Mouse (Mus musculus) heart, embryonic 16.5 days (tissue): ENCODE data around the gene Nxph3. TPM values are rescaled to one million over a fixed set of nuclear protein-coding genes. Genes with fewer than 3 reads are reported as not detected.

Experiments
- ATAC-seq: fragments of 200-750 bp; cut with Nextera tagmentation; replicated peaks from 2 replicates; pipeline ENCODE4 v1.8.0; 2017; ENCODE audit warnings: moderate number of reproducible peaks; ENCODE audit not compliant: insufficient read depth, low FRiP score; ENCODE audit errors: extremely low read depth
- H3K27ac ChIP-seq: fragments of 300-500 bp; sonication (generic); 2 replicates; pipeline ENCODE4 v1.5.1; 2014; ENCODE audit warnings: mild to moderate bottlenecking, low read length, control low read depth, moderate library complexity
- H3K27me3 ChIP-seq: fragments of 300-500 bp; sonication (generic); 2 replicates; pipeline ENCODE4 v1.6.1; 2014; ENCODE audit warnings: low read length, mixed read lengths; ENCODE audit not compliant: control insufficient read depth, insufficient read depth
- H3K36me3 ChIP-seq: fragments of 300-500 bp; sonication (generic); 2 replicates; pipeline ENCODE4 v1.6.1; 2014; ENCODE audit not compliant: control insufficient read depth, insufficient read depth
- H3K4me1 ChIP-seq: fragments of 300-500 bp; sonication (generic); 2 replicates; pipeline ENCODE4 v1.6.1; 2014; ENCODE audit warnings: low read length, mixed read lengths; ENCODE audit not compliant: control insufficient read depth, insufficient read depth
- H3K4me2 ChIP-seq: fragments of 300-500 bp; sonication (generic); 2 replicates; pipeline ENCODE4 v1.6.1; 2014; ENCODE audit warnings: low read depth, mild to moderate bottlenecking, control low read depth, low read length
- H3K4me3 ChIP-seq: fragments of 300-500 bp; sonication (generic); 2 replicates; pipeline ENCODE4 v1.5.1; 2014; ENCODE audit warnings: mild to moderate bottlenecking, control low read depth, low read length
- H3K9ac ChIP-seq: fragments of 300-500 bp; sonication (generic); 2 replicates; pipeline ENCODE4 v1.6.1; 2014; ENCODE audit warnings: low read length, control low read depth
- H3K9me3 ChIP-seq: fragments of 300-500 bp; sonication (generic); replicated peaks from 2 replicates; pipeline ENCODE4 v1.6.1; 2016; ENCODE audit warnings: low read length; ENCODE audit not compliant: control insufficient read depth
- WGBS: fragments of 180-500 bp; shearing (Covaris S2); extraction: QIAGEN DNeasy Blood & Tissue Kit; methylation state at CpG from one replicate; pipeline ENCODE4 v1.1.7; 2014; 5-methylcytosine and 5-hydroxymethylcytosine counted together
- polyA plus RNA-seq: library from polyadenylated mRNA; unstranded; fragments of >200 nt; fragmentation: Nextera tagmentation; extraction: Ambion mirVana; gene quantifications from 2 replicates; pipeline ENCODE4 v1.2.1, GENCODE M21; 2015

The Nxph3 gene
- polyA plus RNA-seq, 1 experiment from 2014 or later = 0.07 TPM

GRCm38 (mm10) chr11:95546021-95546782 is 31.8 kb upstream of the Nxph3 start:
- no peak overlapping the region for H3K4me2 ChIP-seq
- H3K27me3 ChIP-seq = peaks cover 2% of the 10 kb centered on the region; the same call in 1 of the 2 replicates
- peaks cover 9% of the 10 kb centered on the region for H3K4me1 ChIP-seq
- no peak overlapping the region for H3K27ac ChIP-seq
- no peaks in the 10 kb centered on the region for H3K36me3 ChIP-seq
- no peaks in the 10 kb centered on the region for H3K9me3 ChIP-seq
- no peak for ATAC-seq
- 68% methylated on average over 10 of the region's 10 CpGs for WGBS
- no peak overlapping the region for H3K4me3 ChIP-seq
- H3K9ac ChIP-seq = no peak overlapping the region

GRCm38 (mm10) chr11:95544546-95545327 is 30.4 kb upstream of the Nxph3 start:
- WGBS = 82% methylated on average over 8 of the region's 8 CpGs
- no peak overlapping the region for H3K9ac ChIP-seq
- peaks cover 4% of the 10 kb centered on the region; the same call in 1 of the 2 replicates for H3K27me3 ChIP-seq
- no peaks in the 10 kb centered on the region for H3K36me3 ChIP-seq
- H3K4me2 ChIP-seq = no peak overlapping the region
- no peaks in the 10 kb centered on the region for H3K9me3 ChIP-seq
- ATAC-seq = no peak
- peaks cover 12% of the 10 kb centered on the region for H3K4me1 ChIP-seq
- no peak overlapping the region for H3K4me3 ChIP-seq
- no peak overlapping the region for H3K27ac ChIP-seq

- H3K9ac ChIP-seq = no peak overlapping the region
- H3K4me3 ChIP-seq = no peak overlapping the region; the same call in 1 of the 2 replicates
- ATAC-seq = 0 out of 2 replicates have a peak, but pooled peaks have one; percentile 18
- H3K27ac ChIP-seq = no peak overlapping the region
- peaks cover 5% of the 10 kb centered on the region; the same call in 1 of the 2 replicates for H3K27me3 ChIP-seq
- no peaks in the 10 kb centered on the region for H3K36me3 ChIP-seq
- WGBS = 24% methylated on average over 18 of the region's 18 CpGs
- peak overlapping the region; percentile 47 for H3K4me2 ChIP-seq
- H3K4me1 ChIP-seq = peaks cover 7% of the 10 kb centered on the region
- no peaks in the 10 kb centered on the region for H3K9me3 ChIP-seq
Measured at GRCm38 (mm10) chr11:95540637-95541385, 26.4 kb upstream of the Nxph3 start.

GRCm38 (mm10) chr11:95538378-95539104 is 24.2 kb upstream of the Nxph3 start:
- H3K4me2 ChIP-seq = no peak overlapping the region
- no peak overlapping the region for H3K4me3 ChIP-seq
- WGBS = 66% methylated on average over 15 of the region's 15 CpGs
- H3K36me3 ChIP-seq = no peaks in the 10 kb centered on the region
- H3K9ac ChIP-seq = no peak overlapping the region
- peaks cover 15% of the 10 kb centered on the region for H3K27me3 ChIP-seq
- H3K9me3 ChIP-seq = no peaks in the 10 kb centered on the region
- peak overlapping the region; percentile 9; the same call in 1 of the 2 replicates for H3K27ac ChIP-seq
- ATAC-seq = no peak
- peaks cover 9% of the 10 kb centered on the region for H3K4me1 ChIP-seq

- H3K4me1 ChIP-seq = peaks cover 3% of the 10 kb centered on the region; the same call in 1 of the 2 replicates
- H3K27ac ChIP-seq = no peak overlapping the region
- no peak overlapping the region for H3K4me3 ChIP-seq
- H3K4me2 ChIP-seq = peak overlapping the region; percentile 36; the same call in 1 of the 2 replicates
- no peak overlapping the region for H3K9ac ChIP-seq
- peak; percentile 72 for ATAC-seq
- H3K27me3 ChIP-seq = peaks cover 19% of the 10 kb centered on the region
- no peaks in the 10 kb centered on the region for H3K9me3 ChIP-seq
- 17% methylated on average over 24 of the region's 24 CpGs for WGBS
- no peaks in the 10 kb centered on the region for H3K36me3 ChIP-seq
Measured at GRCm38 (mm10) chr11:95533484-95534160, 19.3 kb upstream of the Nxph3 start.

- no peak overlapping the region for H3K27ac ChIP-seq
- WGBS = 65% methylated on average over 13 of the region's 13 CpGs
- H3K27me3 ChIP-seq = peaks cover 19% of the 10 kb centered on the region
- no peaks in the 10 kb centered on the region for H3K36me3 ChIP-seq
- no peak overlapping the region for H3K4me3 ChIP-seq
- H3K9ac ChIP-seq = no peak overlapping the region
- peaks cover 3% of the 10 kb centered on the region; the same call in 1 of the 2 replicates for H3K4me1 ChIP-seq
- ATAC-seq = no peak
- no peaks in the 10 kb centered on the region for H3K9me3 ChIP-seq
- no peak overlapping the region for H3K4me2 ChIP-seq
Measured at GRCm38 (mm10) chr11:95532353-95533072, 18.1 kb upstream of the Nxph3 start.

- WGBS = 68% methylated on average over 3 of the region's 3 CpGs
- Histone ChIP-seq H3K9ac (no peak overlapping the region), H3K27ac (no peak overlapping the region), H3K4me1 (no peaks in the 10 kb centered on the region), H3K27me3 (0 out of 2 replicates have a peak, but pooled peaks cover 6% of the 10 kb centered on the region), H3K4me3 (no peak overlapping the region), H3K36me3 (no peaks in the 10 kb centered on the region), H3K4me2 (no peak overlapping the region), H3K9me3 (no peaks in the 10 kb centered on the region)
- no peak for ATAC-seq
Measured at GRCm38 (mm10) chr11:95528231-95528630, 13.9 kb upstream of the Nxph3 start.
